Mouse (Mus musculus): ENCODE results near the gene Ralgps1. TPM values are rescaled to one million over a fixed set of nuclear protein-coding genes. Genes with fewer than 3 reads are reported as not detected.

Ralgps1 gene
- polyA plus RNA-seq, 1 experiment = 4.6 TPM

DNA sequence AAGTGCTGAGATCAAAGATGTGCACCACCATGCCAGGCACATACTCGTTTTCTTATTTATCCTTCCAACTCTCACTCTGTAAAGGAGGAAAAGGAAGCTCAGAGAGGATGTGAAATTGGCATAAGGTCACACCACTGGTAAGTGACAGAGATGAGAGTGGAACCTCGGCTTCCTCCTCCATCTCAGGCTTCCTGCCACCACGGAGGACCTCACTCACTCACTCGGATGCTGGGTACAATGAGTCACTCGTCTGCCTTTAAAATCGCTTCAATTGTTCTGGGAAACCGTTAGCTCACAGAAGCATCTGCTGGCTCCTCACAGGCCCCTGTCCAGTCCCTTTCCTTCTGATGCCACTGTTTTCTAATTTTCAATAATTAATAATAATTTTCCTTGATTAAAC, 194.8 kb downstream of the Ralgps1 start:
- Histone ChIP-seq H3K4me3 (replicated peaks; ENCODE audit: control insufficient read depth, low read depth, low read length) (no peak overlapping the region), H3K4me1 (ENCODE audit: control insufficient read depth, insufficient read depth, low read length) (no peaks in the 10 kb centered on the region; the same call in 1 of the 2 replicates), H3K27ac (ENCODE audit: control insufficient read depth, insufficient read depth, low read depth, low read length, poor library complexity) (no peak overlapping the region)
- 5% methylated on average over 7 of the region's 7 CpGs for WGBS
- TF ChIP-seq POLR2A (IDR thresholded peaks at IDR 0.05; ENCODE audit: borderline replicate concordance, control insufficient read depth, low read depth, low read length) (no peak), CTCF (IDR thresholded peaks at IDR 0.05; ENCODE audit: control insufficient read depth, insufficient read depth, low read length) (no peak)

DNA sequence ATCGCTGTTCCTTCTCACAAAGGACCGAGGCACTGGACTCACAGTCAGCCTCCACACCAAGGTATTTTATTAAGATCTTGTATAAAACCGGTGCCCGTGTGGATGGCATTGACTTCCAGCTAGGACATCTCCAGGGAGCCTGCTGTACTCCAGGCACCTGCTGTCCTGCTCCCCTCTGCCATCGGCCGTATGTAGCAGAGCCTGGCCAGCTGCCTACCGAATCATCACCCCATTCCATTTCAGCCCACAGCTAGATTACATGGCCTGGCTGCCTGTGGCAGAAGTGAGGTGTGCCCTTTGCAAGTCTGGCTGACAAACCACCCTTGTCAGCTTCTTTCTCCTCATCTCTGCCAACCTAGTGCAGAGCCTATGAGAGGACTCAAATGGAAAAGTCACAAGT, 197.6 kb downstream of the Ralgps1 start:
- no peak overlapping the region for H3K4me3 ChIP-seq (replicated peaks; ENCODE audit: control insufficient read depth, low read depth, low read length)
- 89% methylated on average over 7 of the region's 7 CpGs for WGBS
- no peaks in the 10 kb centered on the region; the same call in 1 of the 2 replicates for H3K4me1 ChIP-seq (ENCODE audit: control insufficient read depth, insufficient read depth, low read length)
- TF ChIP-seq CTCF (IDR thresholded peaks at IDR 0.05; ENCODE audit: control insufficient read depth, insufficient read depth, low read length) = no peak
- TF ChIP-seq POLR2A (IDR thresholded peaks at IDR 0.05; ENCODE audit: borderline replicate concordance, control insufficient read depth, low read depth, low read length) = no peak
- H3K27ac ChIP-seq (ENCODE audit: control insufficient read depth, insufficient read depth, low read depth, low read length, poor library complexity) = no peak overlapping the region

DNA sequence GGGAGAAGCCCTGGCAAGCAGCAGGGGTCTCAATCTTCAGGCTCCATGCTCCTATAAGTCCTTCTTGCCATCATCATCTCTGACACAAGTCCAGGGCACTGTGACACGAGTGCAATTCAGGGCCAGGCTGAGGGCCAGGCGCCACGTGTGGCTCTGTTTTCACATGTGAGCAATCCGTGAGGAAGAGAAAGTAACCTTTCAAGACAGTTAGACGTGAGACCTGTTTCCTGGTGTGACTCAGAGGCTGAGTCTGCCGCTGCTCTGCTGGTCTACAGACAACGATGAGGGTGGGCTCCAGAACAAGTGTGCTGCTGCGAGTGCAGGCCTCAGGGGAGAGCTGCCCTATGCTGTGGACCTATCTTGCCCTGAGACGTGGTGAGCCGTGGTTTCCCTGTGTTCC, 198.2 kb downstream of the Ralgps1 start:
- 46% methylated on average over 10 of the region's 10 CpGs for WGBS
- no peak overlapping the region for H3K4me3 ChIP-seq (replicated peaks; ENCODE audit: control insufficient read depth, low read depth, low read length)
- H3K27ac ChIP-seq (ENCODE audit: control insufficient read depth, insufficient read depth, low read depth, low read length, poor library complexity) = no peak overlapping the region
- no peaks in the 10 kb centered on the region; the same call in 1 of the 2 replicates for H3K4me1 ChIP-seq (ENCODE audit: control insufficient read depth, insufficient read depth, low read length)
- no peak for TF ChIP-seq POLR2A (IDR thresholded peaks at IDR 0.05; ENCODE audit: borderline replicate concordance, control insufficient read depth, low read depth, low read length)
- no peak for TF ChIP-seq CTCF (IDR thresholded peaks at IDR 0.05; ENCODE audit: control insufficient read depth, insufficient read depth, low read length)

DNA sequence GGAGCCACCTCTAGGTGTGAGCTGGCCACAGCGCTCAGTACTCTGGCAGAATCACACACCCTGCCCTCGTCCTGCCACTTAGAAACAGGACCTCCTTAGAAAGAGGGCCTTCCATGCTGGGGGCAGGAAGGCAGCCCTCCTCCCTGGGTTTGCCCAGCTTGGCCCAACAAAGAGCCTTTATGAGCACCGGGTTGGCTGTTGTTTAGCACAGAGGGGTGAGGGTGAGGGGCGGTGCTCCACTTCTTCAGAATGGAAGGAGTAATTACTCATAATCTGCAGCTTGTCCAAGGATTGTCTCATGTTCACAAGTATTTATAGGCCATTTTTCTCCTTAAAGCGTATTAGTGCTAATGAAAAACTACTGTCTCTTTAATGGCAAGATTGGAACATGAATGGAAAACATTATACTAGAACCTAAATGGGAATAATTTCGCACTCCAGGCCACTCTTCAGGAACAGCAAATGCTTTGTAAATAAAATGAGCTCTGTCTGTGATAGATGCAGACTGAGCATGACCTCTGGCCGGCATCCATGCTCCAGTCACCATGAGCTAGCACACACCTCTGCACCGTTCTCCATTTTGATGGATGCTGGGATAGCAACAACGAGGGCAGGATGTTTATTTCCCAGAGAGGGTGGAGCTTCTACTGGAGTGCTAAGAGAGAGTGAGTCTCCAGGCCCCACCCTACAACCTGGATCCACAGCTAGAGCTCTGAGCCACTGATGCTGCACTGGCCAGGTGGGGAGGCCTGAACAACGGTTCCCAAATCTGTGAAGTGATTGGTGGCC, 200.3 kb downstream of the Ralgps1 start:
- TF ChIP-seq CTCF (IDR thresholded peaks at IDR 0.05; ENCODE audit: control insufficient read depth, insufficient read depth, low read length) (no peak), POLR2A (IDR thresholded peaks at IDR 0.05; ENCODE audit: borderline replicate concordance, control insufficient read depth, low read depth, low read length) (no peak)

DNA sequence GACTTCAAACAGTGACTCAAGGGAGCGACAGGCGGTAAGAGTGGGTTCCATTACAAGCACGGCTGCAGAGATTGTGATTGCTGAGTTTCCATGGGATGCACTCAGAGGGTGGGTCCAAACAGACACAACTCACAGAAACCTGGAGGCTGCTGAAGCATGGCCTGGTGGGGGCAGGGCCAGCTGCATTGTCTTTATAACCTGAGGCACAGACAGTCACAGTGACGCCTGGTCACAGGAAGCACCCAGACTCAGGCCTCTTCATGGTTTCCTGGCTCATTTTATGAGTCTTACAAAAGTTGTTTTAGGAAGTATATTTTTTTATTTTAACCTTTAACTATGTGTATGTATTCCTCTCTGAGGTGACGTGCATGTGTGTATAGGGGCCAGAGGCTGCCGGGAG, 201.8 kb downstream of the Ralgps1 start:
- Histone ChIP-seq H3K27ac (ENCODE audit: control insufficient read depth, insufficient read depth, low read depth, low read length, poor library complexity) (no peak overlapping the region), H3K4me3 (replicated peaks; ENCODE audit: control insufficient read depth, low read depth, low read length) (no peak overlapping the region), H3K4me1 (ENCODE audit: control insufficient read depth, insufficient read depth, low read length) (no peaks in the 10 kb centered on the region; the same call in 1 of the 2 replicates)
- WGBS = 69% methylated on average over 6 of the region's 6 CpGs
- TF ChIP-seq POLR2A (IDR thresholded peaks at IDR 0.05; ENCODE audit: borderline replicate concordance, control insufficient read depth, low read depth, low read length) (no peak), CTCF (IDR thresholded peaks at IDR 0.05; ENCODE audit: control insufficient read depth, insufficient read depth, low read length) (no peak)

More for the DNA sequence above, 200.3 kb downstream of the Ralgps1 start:
- 81% methylated on average over 10 of the region's 10 CpGs for WGBS
- Histone ChIP-seq H3K4me1 (ENCODE audit: control insufficient read depth, insufficient read depth, low read length) (no peaks in the 10 kb centered on the region; the same call in 1 of the 2 replicates), H3K4me3 (replicated peaks; ENCODE audit: control insufficient read depth, low read depth, low read length) (no peak overlapping the region), H3K27ac (ENCODE audit: control insufficient read depth, insufficient read depth, low read depth, low read length, poor library complexity) (no peak overlapping the region)

DNA sequence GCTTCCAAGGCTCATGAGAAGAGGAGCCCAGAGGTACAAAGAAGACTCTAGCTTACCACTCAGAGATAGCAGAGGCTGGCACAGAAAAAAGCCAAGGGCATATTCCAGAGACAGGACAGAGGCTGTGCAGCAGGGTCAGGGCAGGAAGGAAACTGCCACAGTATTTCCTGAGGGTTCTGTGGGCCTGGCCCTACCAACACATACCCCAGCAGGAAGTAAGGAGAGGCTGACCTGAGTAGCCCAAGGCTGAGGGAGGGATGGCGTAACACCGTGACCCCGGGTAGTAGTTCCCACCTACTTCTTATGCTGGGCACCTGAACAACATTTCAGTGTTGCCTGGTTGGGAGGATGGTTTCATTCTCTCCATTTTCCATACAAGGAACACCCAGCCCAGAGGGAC, 204.2 kb downstream of the Ralgps1 start:
- Histone ChIP-seq H3K4me1 (ENCODE audit: control insufficient read depth, insufficient read depth, low read length) (no peaks in the 10 kb centered on the region; the same call in 1 of the 2 replicates), H3K4me3 (replicated peaks; ENCODE audit: control insufficient read depth, low read depth, low read length) (no peak overlapping the region), H3K27ac (ENCODE audit: control insufficient read depth, insufficient read depth, low read depth, low read length, poor library complexity) (no peak overlapping the region)
- WGBS = 37% methylated on average over 3 of the region's 3 CpGs
- TF ChIP-seq CTCF (IDR thresholded peaks at IDR 0.05; ENCODE audit: control insufficient read depth, insufficient read depth, low read length) = no peak
- TF ChIP-seq POLR2A (IDR thresholded peaks at IDR 0.05; ENCODE audit: borderline replicate concordance, control insufficient read depth, low read depth, low read length) = no peak

DNA sequence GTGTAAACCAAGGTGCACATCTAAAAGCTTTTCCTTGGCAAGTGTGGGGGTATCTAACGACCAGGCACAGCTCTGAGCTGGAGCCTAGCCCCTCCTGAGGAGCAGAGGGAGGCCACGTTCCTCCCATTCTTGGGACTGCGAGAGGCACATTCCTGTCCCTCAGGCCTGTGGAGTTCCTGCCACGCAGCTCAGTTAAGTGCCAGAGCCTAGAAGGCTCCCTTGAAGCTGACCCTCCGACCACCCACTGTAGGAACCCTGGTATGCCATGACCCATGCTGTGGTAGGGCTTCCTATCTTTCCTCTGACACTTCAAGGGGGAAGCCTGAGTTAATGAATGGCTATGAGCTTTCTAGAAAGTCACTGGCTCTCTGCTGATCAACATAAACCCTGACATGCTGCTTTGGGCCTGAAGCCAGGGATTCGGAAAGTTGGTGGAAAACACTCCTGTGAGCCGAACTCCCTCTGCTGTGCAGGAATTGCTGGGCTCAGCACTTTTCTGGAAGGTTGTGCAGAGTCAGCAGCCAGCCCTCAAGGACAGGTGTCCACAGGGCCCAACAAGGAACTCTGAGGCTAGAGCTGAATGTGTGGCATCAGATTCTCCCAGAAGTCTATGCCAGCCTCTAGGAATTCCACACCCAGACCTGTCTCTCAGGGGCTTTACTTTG, 205.4 kb downstream of the Ralgps1 start:
- no peak for TF ChIP-seq CTCF (IDR thresholded peaks at IDR 0.05; ENCODE audit: control insufficient read depth, insufficient read depth, low read length)
- TF ChIP-seq POLR2A (IDR thresholded peaks at IDR 0.05; ENCODE audit: borderline replicate concordance, control insufficient read depth, low read depth, low read length) = no peak
- H3K4me3 ChIP-seq (replicated peaks; ENCODE audit: control insufficient read depth, low read depth, low read length) = no peak overlapping the region
- no peaks in the 10 kb centered on the region; the same call in 1 of the 2 replicates for H3K4me1 ChIP-seq (ENCODE audit: control insufficient read depth, insufficient read depth, low read length)
- WGBS = 79% methylated on average over 7 of the region's 7 CpGs
- no peak overlapping the region for H3K27ac ChIP-seq (ENCODE audit: control insufficient read depth, insufficient read depth, low read depth, low read length, poor library complexity)

DNA sequence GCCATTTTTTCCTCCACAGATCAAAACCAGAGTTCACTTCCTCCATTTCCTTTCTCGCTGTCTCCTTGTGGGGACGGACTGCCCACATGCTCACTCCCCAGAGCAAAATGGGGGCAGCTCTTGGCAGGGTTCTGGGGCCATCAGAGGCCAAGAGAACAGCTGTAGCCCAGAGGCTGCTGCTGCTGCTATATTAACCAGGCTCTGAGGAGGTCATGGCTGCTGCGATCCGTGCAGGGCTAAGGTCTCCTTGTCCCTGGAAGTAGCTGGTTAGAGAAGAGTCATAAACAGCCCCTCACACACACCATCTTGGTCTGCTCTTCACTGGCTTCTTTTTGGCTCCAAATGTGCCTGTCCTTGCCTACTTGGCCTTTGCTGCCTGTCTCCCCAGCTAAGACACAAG, 206.1 kb downstream of the Ralgps1 start:
- Histone ChIP-seq H3K27ac (ENCODE audit: control insufficient read depth, insufficient read depth, low read depth, low read length, poor library complexity) (no peak overlapping the region), H3K4me1 (ENCODE audit: control insufficient read depth, insufficient read depth, low read length) (no peaks in the 10 kb centered on the region; the same call in 1 of the 2 replicates), H3K4me3 (replicated peaks; ENCODE audit: control insufficient read depth, low read depth, low read length) (no peak overlapping the region)
- WGBS = 47% methylated on average over 4 of the region's 4 CpGs
- TF ChIP-seq POLR2A (IDR thresholded peaks at IDR 0.05; ENCODE audit: borderline replicate concordance, control insufficient read depth, low read depth, low read length) = no peak
- TF ChIP-seq CTCF (IDR thresholded peaks at IDR 0.05; ENCODE audit: control insufficient read depth, insufficient read depth, low read length) = no peak
